Mouse (Mus musculus): ENCODE measurements around the gene Fam189a1. TPM values are rescaled to one million over a fixed set of nuclear protein-coding genes. Genes with fewer than 3 reads are reported as not detected.

The Fam189a1 gene
- polyA plus RNA-seq, 1 experiment from 2014 or later, result 2.3 TPM

DNA sequence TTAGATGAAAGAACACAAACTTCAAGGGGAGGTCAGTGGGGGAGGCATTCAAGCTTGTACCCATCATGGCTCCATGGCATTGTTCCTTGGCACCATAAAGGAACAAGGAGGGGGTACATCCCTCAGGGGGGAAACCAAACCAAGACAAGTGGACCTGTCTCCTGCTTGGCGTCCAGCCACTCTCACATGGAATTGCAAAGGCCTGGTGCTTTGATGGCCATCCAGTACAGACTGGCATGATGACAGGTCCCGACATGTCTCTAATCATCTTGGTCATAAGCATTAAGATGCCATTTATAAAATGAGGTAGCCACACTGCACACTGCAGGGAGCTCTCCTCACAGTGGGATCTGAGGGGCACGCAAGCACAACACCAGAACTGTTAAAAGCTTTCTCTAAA, 41.0 kb downstream of the Fam189a1 start:
- Histone ChIP-seq H3K36me3 (ENCODE audit: control insufficient read depth, insufficient read depth, low read length) (no peaks in the 10 kb centered on the region), H3K9me3 (ENCODE audit: control insufficient read depth, low read length) (no peaks in the 10 kb centered on the region), H3K9ac (ENCODE audit: low read length) (no peak overlapping the region), H3K27ac (ENCODE audit: low read depth) (no peak overlapping the region), H3K4me2 (ENCODE audit: low read length) (no peak overlapping the region), H3K27me3 (replicated peaks; ENCODE audit: control insufficient read depth, insufficient read depth, low read length) (no peaks in the 10 kb centered on the region), H3K4me3 (ENCODE audit: low read depth, low read length) (no peak overlapping the region), H3K4me1 (replicated peaks; ENCODE audit: control insufficient read depth, insufficient read depth, low read length) (no peaks in the 10 kb centered on the region)
- no peak for DNase-seq (ENCODE audit: low spot score)
- 90% methylated on average over 3 of the region's 3 CpGs for WGBS
- ATAC-seq (replicated peaks; ENCODE audit: low FRiP score, low TSS enrichment, low read depth), result no peak

DNA sequence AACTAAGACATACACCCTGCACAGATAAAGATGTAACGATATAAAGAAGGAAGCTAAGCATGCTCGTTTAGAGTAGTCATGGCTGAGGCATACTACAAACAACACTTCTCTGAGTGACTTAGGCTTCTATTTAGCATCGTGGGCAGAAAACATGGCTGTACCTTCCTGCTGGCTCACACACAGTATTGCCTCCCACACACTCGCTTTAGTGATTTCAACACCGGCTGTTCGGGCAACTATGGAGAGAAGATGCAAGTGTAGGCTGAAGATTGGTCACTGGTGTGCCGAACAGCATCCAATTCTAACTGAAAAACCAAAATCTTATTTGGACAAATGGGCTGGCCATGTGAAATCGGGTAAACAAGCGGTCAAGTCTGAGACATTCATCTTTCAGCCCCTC, 44.7 kb downstream of the Fam189a1 start:
- ATAC-seq (replicated peaks; ENCODE audit: low FRiP score, low TSS enrichment, low read depth) (no peak), DNase-seq (ENCODE audit: low spot score) (no peak)
- no peak overlapping the region for H3K9ac ChIP-seq (ENCODE audit: low read length)
- no peaks in the 10 kb centered on the region for H3K36me3 ChIP-seq (ENCODE audit: control insufficient read depth, insufficient read depth, low read length)
- H3K4me3 ChIP-seq (ENCODE audit: low read depth, low read length), result no peak overlapping the region
- no peaks in the 10 kb centered on the region for H3K9me3 ChIP-seq (ENCODE audit: control insufficient read depth, low read length)
- no peak overlapping the region for H3K4me2 ChIP-seq (ENCODE audit: low read length)
- H3K4me1 ChIP-seq (replicated peaks; ENCODE audit: control insufficient read depth, insufficient read depth, low read length), result no peaks in the 10 kb centered on the region
- H3K27me3 ChIP-seq (replicated peaks; ENCODE audit: control insufficient read depth, insufficient read depth, low read length), result no peaks in the 10 kb centered on the region
- H3K27ac ChIP-seq (ENCODE audit: low read depth), result no peak overlapping the region
- WGBS, result 83% methylated on average over 9 of the region's 9 CpGs

DNA sequence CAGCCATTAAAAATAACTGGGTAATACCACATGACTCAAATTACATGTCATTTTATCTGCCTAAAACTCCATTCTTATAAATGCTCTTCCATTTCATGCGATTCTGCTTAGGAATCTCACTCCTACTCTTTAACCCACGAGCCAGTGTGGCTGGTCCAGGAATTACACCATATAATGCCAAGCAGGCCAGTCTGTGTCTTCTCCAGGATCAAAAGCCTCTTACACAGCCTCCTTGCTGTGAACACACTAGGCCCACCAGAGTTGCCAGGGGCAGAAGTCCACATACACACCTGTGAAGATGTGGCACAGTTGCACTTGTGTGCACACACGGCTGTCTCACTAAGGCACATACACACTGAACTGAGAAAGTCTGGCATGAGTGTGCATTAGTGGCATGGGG, 50.8 kb downstream of the Fam189a1 start:
- Histone ChIP-seq H3K36me3 (ENCODE audit: control insufficient read depth, insufficient read depth, low read length) (no peaks in the 10 kb centered on the region), H3K27ac (ENCODE audit: low read depth) (no peak overlapping the region), H3K9ac (ENCODE audit: low read length) (no peak overlapping the region), H3K4me3 (ENCODE audit: low read depth, low read length) (no peak overlapping the region), H3K4me2 (ENCODE audit: low read length) (no peak overlapping the region), H3K4me1 (replicated peaks; ENCODE audit: control insufficient read depth, insufficient read depth, low read length) (no peaks in the 10 kb centered on the region), H3K9me3 (ENCODE audit: control insufficient read depth, low read length) (no peaks in the 10 kb centered on the region), H3K27me3 (replicated peaks; ENCODE audit: control insufficient read depth, insufficient read depth, low read length) (no peaks in the 10 kb centered on the region)
- ATAC-seq (replicated peaks; ENCODE audit: low FRiP score, low TSS enrichment, low read depth) (no peak), DNase-seq (ENCODE audit: low spot score) (no peak)
- WGBS, result 93% methylated on average over 3 of the region's 3 CpGs

DNA sequence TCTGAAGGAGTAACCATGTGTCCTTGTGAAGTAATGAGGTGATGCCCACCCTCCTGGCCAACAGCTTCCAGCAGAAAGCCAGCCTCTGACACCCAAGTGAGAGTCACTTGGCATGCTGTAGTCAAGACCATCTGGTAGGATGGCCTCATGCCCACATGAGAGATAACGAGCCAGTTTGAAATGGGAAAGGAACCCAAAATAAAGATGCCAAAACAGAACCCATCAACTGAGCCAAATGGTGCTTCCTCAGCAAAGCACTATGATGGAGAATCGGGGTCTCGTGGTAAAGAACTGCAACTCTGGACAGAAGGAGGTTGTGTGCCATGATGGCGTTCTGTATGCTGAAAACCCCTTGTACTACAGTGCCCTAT, 51.3 kb downstream of the Fam189a1 start:
- DNase-seq (ENCODE audit: low spot score) (no peak), ATAC-seq (replicated peaks; ENCODE audit: low FRiP score, low TSS enrichment, low read depth) (no peak)
- WGBS, result 88% methylated on average over 4 of the region's 4 CpGs
- Histone ChIP-seq H3K27ac (ENCODE audit: low read depth) (no peak overlapping the region), H3K4me2 (ENCODE audit: low read length) (no peak overlapping the region), H3K36me3 (ENCODE audit: control insufficient read depth, insufficient read depth, low read length) (no peaks in the 10 kb centered on the region), H3K4me3 (ENCODE audit: low read depth, low read length) (no peak overlapping the region), H3K9ac (ENCODE audit: low read length) (no peak overlapping the region), H3K27me3 (replicated peaks; ENCODE audit: control insufficient read depth, insufficient read depth, low read length) (no peaks in the 10 kb centered on the region), H3K9me3 (ENCODE audit: control insufficient read depth, low read length) (no peaks in the 10 kb centered on the region), H3K4me1 (replicated peaks; ENCODE audit: control insufficient read depth, insufficient read depth, low read length) (no peaks in the 10 kb centered on the region)

DNA sequence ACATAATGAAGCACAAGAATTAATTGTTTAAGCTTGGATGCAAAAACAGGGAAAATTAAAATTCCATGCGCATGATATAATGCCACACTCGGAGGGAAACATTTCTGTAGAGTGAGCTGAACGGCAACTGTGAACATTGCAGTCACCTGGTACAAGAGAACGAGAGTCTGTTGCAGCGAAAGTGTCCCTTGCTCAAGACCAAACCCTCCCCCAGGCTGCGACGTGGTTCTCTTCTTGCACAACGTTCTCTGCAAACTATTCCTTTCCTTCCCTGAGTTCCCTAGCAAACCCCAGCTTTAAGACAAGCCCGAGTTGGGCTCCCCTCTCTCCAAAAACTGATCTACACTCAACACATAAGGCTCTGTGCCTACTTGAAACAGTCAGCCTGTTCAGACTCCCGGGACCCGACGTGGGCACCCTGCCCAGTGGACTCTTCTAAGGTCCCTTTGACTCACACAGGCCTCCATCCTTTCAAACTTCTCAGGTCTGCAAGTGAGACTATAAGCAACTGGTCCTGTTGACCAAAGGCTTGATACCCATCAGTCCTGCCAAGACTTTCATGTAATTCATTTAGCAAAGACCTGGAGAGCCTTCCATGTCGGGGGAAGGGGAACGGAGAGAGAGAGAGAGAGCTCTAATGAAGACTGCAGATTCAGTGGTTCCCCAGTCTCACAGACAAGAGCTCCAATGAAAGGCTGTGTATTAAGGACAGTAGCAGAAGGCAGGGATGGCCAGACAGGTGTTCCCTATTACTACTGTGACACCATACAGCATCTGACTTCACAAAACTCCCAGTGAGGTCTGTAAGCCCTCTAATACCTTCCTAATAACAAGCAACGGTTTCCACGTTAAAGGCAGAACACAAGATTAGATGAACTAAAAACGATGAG, 51.9 kb downstream of the Fam189a1 start:
- Histone ChIP-seq H3K4me1 (replicated peaks; ENCODE audit: control insufficient read depth, insufficient read depth, low read length) (no peaks in the 10 kb centered on the region), H3K27me3 (replicated peaks; ENCODE audit: control insufficient read depth, insufficient read depth, low read length) (no peaks in the 10 kb centered on the region), H3K27ac (ENCODE audit: low read depth) (no peak overlapping the region), H3K9ac (ENCODE audit: low read length) (no peak overlapping the region), H3K4me2 (ENCODE audit: low read length) (no peak overlapping the region), H3K4me3 (ENCODE audit: low read depth, low read length) (no peak overlapping the region), H3K36me3 (ENCODE audit: control insufficient read depth, insufficient read depth, low read length) (no peaks in the 10 kb centered on the region), H3K9me3 (ENCODE audit: control insufficient read depth, low read length) (no peaks in the 10 kb centered on the region)
- DNase-seq (ENCODE audit: low spot score) (no peak), ATAC-seq (replicated peaks; ENCODE audit: low FRiP score, low TSS enrichment, low read depth) (no peak)
- WGBS, result 86% methylated on average over 17 of the region's 17 CpGs

GRCm38 (mm10) chr7:65101661-65102060, 54.7 kb downstream of the Fam189a1 start:
- Histone ChIP-seq H3K36me3 (ENCODE audit: control insufficient read depth, insufficient read depth, low read length) (no peaks in the 10 kb centered on the region), H3K27ac (ENCODE audit: low read depth) (no peak overlapping the region), H3K4me2 (ENCODE audit: low read length) (no peak overlapping the region), H3K4me3 (ENCODE audit: low read depth, low read length) (no peak overlapping the region), H3K4me1 (replicated peaks; ENCODE audit: control insufficient read depth, insufficient read depth, low read length) (no peaks in the 10 kb centered on the region), H3K27me3 (replicated peaks; ENCODE audit: control insufficient read depth, insufficient read depth, low read length) (no peaks in the 10 kb centered on the region), H3K9me3 (ENCODE audit: control insufficient read depth, low read length) (no peaks in the 10 kb centered on the region), H3K9ac (ENCODE audit: low read length) (no peak overlapping the region)
- ATAC-seq (replicated peaks; ENCODE audit: low FRiP score, low TSS enrichment, low read depth) (no peak), DNase-seq (ENCODE audit: low spot score) (no peak)
- 73% methylated on average over 2 of the region's 2 CpGs for WGBS

GRCm38 (mm10) chr7:65097708-65098107, 58.7 kb downstream of the Fam189a1 start:
- no peaks in the 10 kb centered on the region for H3K27me3 ChIP-seq (replicated peaks; ENCODE audit: control insufficient read depth, insufficient read depth, low read length)
- H3K4me2 ChIP-seq (ENCODE audit: low read length), result no peak overlapping the region
- H3K9me3 ChIP-seq (ENCODE audit: control insufficient read depth, low read length), result no peaks in the 10 kb centered on the region
- no peaks in the 10 kb centered on the region for H3K4me1 ChIP-seq (replicated peaks; ENCODE audit: control insufficient read depth, insufficient read depth, low read length)
- ATAC-seq (replicated peaks; ENCODE audit: low FRiP score, low TSS enrichment, low read depth) (no peak), DNase-seq (ENCODE audit: low spot score) (no peak)
- no peak overlapping the region for H3K27ac ChIP-seq (ENCODE audit: low read depth)
- WGBS, result 84% methylated on average over 14 of the region's 14 CpGs
- no peak overlapping the region for H3K9ac ChIP-seq (ENCODE audit: low read length)
- no peaks in the 10 kb centered on the region for H3K36me3 ChIP-seq (ENCODE audit: control insufficient read depth, insufficient read depth, low read length)
- H3K4me3 ChIP-seq (ENCODE audit: low read depth, low read length), result no peak overlapping the region

DNA sequence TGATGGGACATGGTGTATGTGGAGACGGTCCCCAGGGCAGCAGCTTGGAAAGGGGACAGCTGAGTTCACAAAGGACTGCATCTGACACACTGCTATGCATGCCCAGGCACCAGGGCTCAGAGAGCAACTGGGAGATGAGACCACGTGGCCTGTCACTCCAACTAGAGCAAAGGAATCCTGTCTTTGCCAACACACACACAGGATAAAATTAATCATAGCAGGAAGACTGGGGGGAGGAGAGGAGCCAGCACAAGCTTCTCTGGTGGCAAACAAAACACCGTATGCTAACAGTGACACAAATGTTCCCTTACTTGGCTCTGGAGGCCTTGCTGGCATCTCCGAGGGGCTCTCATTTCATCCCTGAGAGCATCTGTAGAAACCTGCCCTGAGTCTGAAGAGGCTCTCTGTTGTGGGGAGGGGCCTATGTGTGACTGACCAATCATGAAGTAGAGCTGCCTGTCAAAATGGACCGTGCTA, 60.7 kb downstream of the Fam189a1 start:
- Histone ChIP-seq H3K4me3 (ENCODE audit: low read depth, low read length) (no peak overlapping the region), H3K9ac (ENCODE audit: low read length) (no peak overlapping the region), H3K27me3 (replicated peaks; ENCODE audit: control insufficient read depth, insufficient read depth, low read length) (no peaks in the 10 kb centered on the region), H3K4me2 (ENCODE audit: low read length) (no peak overlapping the region), H3K4me1 (replicated peaks; ENCODE audit: control insufficient read depth, insufficient read depth, low read length) (no peaks in the 10 kb centered on the region), H3K9me3 (ENCODE audit: control insufficient read depth, low read length) (no peaks in the 10 kb centered on the region), H3K27ac (ENCODE audit: low read depth) (no peak overlapping the region), H3K36me3 (ENCODE audit: control insufficient read depth, insufficient read depth, low read length) (no peaks in the 10 kb centered on the region)
- DNase-seq (ENCODE audit: low spot score) (no peak), ATAC-seq (replicated peaks; ENCODE audit: low FRiP score, low TSS enrichment, low read depth) (no peak)
- 61% methylated on average over 5 of the region's 5 CpGs for WGBS

DNA sequence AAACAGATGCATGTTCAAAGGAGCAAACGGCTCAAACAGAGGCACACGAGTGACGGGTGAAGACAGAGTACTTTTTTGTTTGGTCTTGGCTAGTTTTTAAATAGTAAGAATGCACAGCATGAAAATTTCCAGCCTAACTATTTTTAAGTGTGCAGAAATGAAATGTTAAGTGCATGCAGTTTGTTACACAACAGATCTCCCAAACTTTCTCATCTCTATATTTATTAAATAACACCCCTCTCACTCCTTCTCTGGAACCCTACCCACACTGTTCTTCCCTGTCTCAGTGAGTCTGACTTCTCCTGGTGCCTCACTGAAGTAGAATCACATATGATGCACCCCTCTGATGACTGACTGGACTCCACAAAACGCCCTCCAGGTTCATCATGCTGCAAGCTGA, 63.1 kb downstream of the Fam189a1 start:
- H3K4me1 ChIP-seq (replicated peaks; ENCODE audit: control insufficient read depth, insufficient read depth, low read length), result no peaks in the 10 kb centered on the region
- no peaks in the 10 kb centered on the region for H3K36me3 ChIP-seq (ENCODE audit: control insufficient read depth, insufficient read depth, low read length)
- H3K4me3 ChIP-seq (ENCODE audit: low read depth, low read length), result no peak overlapping the region
- no peak overlapping the region for H3K9ac ChIP-seq (ENCODE audit: low read length)
- 82% methylated on average over 4 of the region's 4 CpGs for WGBS
- no peak for ATAC-seq (replicated peaks; ENCODE audit: low FRiP score, low TSS enrichment, low read depth)
- no peak for DNase-seq (ENCODE audit: low spot score)
- no peaks in the 10 kb centered on the region for H3K9me3 ChIP-seq (ENCODE audit: control insufficient read depth, low read length)
- H3K27ac ChIP-seq (ENCODE audit: low read depth), result no peak overlapping the region
- H3K27me3 ChIP-seq (replicated peaks; ENCODE audit: control insufficient read depth, insufficient read depth, low read length), result no peaks in the 10 kb centered on the region
- H3K4me2 ChIP-seq (ENCODE audit: low read length), result no peak overlapping the region
